Mouse (Mus musculus): ENCODE data around the gene St7.

Gene St7

GRCm38 (mm10) chr6:17764660-17764998 is 71.9 kb downstream of the St7 start:
- no peak for DNase-seq (ENCODE audit: low spot score)

- DNase-seq (ENCODE audit: low spot score): no peak
These were observed 77.4 kb downstream of the St7 start for GRCm38 (mm10) chr6:17769972-17770644.

DNA sequence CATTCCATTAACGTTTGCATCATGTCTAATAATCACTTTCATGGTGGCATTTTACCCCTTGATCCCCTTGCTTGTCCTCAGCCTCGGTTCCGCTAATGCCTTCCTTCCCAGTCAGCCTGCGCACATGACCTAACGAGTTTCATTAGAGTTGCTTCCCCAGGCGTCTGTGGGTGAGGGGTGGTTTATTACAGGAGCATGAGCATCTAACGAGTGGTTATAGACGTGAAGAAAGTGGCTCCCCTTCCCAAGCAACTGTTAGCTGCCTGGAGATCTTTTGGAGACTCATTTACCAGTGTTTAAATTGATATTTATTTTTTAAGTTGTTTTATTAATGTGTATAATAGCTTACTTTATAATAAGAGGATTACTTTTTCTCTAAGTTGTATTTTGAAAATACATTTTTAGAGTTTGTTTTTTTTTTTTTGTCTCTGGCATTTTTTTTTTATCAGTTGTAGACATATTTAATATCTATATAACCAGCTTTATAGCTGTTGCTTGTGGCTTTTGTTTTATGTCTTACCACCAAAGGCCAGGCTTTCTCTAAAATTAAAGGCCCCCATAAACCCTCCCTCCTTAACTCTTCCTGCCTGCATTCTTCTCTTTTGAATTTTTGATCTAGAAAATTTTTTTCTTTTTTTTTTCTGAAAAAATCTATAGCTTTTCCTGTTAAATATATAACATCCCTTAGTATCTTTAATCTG is 78.1 kb downstream of the St7 start:
- no peak for DNase-seq (ENCODE audit: low spot score)

DNA sequence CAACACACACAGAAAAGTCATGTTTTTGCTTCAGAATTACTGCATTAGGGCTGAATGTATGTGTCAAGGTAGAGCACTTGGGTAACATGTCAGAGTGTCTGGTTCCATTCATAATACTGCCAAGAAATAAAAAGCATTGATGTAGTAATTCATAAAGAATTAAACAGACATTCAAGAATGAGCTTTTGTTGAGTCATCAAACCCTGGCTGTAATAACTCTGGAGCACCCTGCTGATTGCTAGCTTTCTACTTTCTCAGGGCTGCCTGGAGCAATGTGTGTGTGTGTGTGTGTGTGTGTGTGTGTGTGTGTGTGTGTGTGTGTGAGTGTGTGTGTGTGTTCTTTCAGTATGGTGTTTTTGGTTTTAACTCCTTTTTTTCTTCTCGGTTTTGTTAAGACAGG is 78.7 kb downstream of the St7 start:
- DNase-seq (ENCODE audit: low spot score): no peak

GRCm38 (mm10) chr6:17772514-17772913 is 79.8 kb downstream of the St7 start:
- no peak for DNase-seq (ENCODE audit: low spot score)

GRCm38 (mm10) chr6:17776041-17776440 is 83.3 kb downstream of the St7 start:
- no peak for DNase-seq (ENCODE audit: low spot score)

GRCm38 (mm10) chr6:17777018-17777799 is 84.5 kb downstream of the St7 start:
- no peak for DNase-seq (ENCODE audit: low spot score)

DNA sequence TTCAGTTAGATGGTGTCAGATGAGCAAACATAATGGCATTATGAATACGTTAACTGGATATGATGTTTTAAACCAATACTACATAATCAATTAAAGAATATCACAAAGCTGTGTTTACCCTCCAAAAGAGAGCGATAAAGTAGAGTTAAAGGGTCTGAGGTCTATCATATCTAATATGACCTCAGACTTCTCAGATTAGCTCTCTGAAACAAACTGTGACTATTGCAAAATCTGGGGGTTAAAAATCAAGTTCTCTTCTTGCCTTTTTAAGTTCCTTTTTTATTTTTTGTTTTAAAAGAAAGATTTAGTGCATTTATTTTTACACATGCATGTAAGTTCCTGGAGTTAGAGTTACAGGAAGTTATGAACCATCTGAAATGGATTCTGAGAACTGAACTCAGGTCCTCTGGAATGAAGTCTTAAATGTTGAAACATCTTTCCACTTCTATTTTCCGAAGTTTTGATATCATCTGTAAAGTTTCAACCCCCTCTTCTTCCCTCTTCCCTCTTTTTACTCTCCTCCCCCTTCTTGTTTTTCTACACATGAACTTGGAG is 86.0 kb downstream of the St7 start:
- no peak for DNase-seq (ENCODE audit: low spot score)

GRCm38 (mm10) chr6:17783511-17783910 is 90.8 kb downstream of the St7 start:
- no peak for DNase-seq (ENCODE audit: low spot score)

GRCm38 (mm10) chr6:17784523-17784922 is 91.8 kb downstream of the St7 start:
- DNase-seq (ENCODE audit: low spot score): no peak

DNA sequence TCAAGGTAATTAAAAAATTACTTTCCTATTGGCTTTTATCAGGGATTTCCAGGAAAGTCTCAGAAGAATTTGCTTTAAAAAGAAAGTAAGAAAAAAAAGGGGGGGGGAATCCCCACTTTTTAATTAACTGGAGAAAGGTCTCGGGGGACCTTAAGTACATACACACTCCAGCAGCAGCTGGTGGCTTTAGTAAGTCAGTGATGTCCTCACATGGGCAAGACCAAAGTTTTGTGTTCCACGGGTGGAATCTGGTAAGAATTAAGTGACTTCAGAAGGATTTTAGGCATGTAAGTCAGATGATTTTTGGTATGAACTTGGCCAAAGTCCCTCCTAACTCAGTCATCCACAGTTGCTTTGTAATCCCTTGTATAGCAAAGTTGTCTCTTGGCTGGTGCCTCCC is 92.5 kb downstream of the St7 start:
- no peak for DNase-seq (ENCODE audit: low spot score)

GRCm38 (mm10) chr6:17787810-17788209 is 95.1 kb downstream of the St7 start:
- DNase-seq (ENCODE audit: low spot score): no peak

DNA sequence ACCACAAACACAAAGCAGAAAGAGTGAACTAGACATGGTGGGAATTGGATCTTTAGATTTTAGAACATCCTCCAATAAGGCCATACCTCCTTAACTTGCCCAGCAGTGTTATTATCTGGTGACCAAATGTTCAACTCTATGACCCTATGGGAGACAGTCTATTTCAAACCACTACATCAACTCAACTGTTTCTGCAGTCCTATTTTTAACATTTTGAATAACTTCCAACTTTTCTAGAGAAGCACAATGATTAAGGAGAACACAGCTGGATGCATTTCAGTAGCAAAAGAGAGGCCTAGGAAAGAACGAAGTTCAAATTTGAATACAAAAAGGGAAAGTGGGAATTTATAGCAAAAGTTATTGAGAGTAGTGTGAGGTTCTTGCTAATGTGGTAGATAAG is 97.5 kb downstream of the St7 start:
- no peak for DNase-seq (ENCODE audit: low spot score)

GRCm38 (mm10) chr6:17793471-17793870 is 100.7 kb downstream of the St7 start:
- DNase-seq (ENCODE audit: low spot score): no peak

- DNase-seq (ENCODE audit: low spot score): no peak
These were observed 104.6 kb downstream of the St7 start for GRCm38 (mm10) chr6:17797271-17797713.

DNA sequence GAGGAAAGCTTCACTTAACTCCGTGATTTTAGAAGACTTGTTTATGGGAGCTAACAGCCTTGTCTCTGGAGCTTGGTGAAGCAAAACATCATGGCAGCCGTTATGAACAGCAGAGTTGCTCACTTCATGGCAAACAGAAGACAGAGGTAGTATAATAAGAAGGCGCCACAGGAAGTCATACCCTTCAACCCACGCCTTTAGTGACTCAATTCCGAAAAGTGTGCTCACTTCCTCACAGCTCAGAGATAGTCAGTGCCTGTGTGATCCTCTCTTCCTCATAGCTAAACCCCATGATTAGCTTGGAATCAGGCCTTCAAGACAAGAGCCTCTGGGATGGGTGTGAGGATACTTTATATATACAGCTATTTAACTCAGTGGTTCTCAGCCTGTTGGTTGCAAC is 108.0 kb downstream of the St7 start:
- no peak for DNase-seq (ENCODE audit: low spot score)

GRCm38 (mm10) chr6:17804468-17804867 is 111.7 kb downstream of the St7 start:
- DNase-seq (ENCODE audit: low spot score): no peak

DNA sequence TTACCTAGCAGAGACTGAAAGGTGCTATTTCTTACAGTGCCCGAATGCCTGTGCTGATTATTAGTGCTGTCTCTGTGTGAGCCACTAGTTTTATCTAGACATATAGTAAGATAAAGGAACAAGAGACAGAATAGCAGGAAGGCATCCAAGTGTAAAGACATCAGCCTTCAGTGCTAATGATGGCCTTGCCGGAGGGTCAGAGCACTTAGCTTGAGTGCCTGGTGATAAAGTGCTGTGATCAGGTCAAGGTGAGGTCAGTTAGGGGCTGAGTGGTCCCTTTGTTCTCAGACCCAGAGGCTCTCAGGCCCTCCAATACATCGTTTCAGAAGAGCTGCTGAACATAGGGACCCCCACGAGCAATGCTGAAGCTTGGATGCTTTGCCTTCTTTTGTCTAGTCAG is 113.8 kb downstream of the St7 start:
- DNase-seq (ENCODE audit: low spot score): no peak

DNA sequence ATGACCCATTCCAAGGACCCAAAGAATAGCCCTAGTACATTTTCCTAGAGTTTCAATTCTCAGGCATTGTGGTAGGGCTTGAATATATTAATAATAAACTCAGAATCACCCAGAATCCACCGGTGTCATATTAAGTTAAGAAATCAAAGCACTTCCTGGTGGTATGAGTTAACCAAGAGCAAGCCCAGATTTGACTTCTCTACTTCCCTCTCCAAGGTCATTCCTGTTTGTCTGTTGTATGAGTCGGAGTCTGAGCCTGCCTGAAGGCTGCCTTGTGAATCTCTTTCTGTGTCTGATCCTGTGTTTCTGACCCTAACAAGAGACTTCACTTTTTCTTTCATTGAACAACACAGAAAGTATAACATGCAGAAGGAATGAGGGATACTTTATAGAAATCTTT is 118.3 kb downstream of the St7 start:
- DNase-seq (ENCODE audit: low spot score): no peak

GRCm38 (mm10) chr6:17811531-17811930 is 118.8 kb downstream of the St7 start:
- no peak for DNase-seq (ENCODE audit: low spot score)

- DNase-seq (ENCODE audit: low spot score): no peak
These were observed 121.4 kb downstream of the St7 start for GRCm38 (mm10) chr6:17814074-17814649.

GRCm38 (mm10) chr6:17816865-17817435 is 124.2 kb downstream of the St7 start:
- DNase-seq (ENCODE audit: low spot score): no peak
